ENCODE assay signal across 9 mouse cellular contexts in genomic region chrX:163669886-163670285, GRCm38 (mm10).
DNase-seq lines count a peak whose midpoint lies in the region; ATAC-seq and TF ChIP-seq lines count a peak whose summit lies in the region.
"Had no signal": no experiment of that assay in that cellular context is flagged by ENCODE, and none has a peak within 500 bp of the region (broad histone marks: within the 10 kb centered on the region; RNA-seq: fewer than 3 reads in every experiment).

No protein-coding gene starts in this region.

- intact Hi-C loops in left cerebral cortex, adult 2 months (cut with DNase I): loop anchor here (10.0 kb wide), 1 partner anchor 725 kb away; no protein-coding TSS in a partner anchor

- no peak overlapping the region for H3K9ac ChIP-seq in hindbrain, embryonic 14.5 days
- H3K9ac ChIP-seq in hindbrain, embryonic 12.5 days: no peak overlapping the region
- no peak overlapping the region for H3K9ac ChIP-seq in ES-E14 (ENCODE audit: insufficient read depth, low read depth, low read length, poor library complexity, severe bottlenecking)
- H3K9ac ChIP-seq: liver, embryonic 15.5 days had no signal

- H3K4me1 ChIP-seq in hindbrain, embryonic 14.5 days (replicated peaks; ENCODE audit: control insufficient read depth, insufficient read depth, low read length): no peaks in the 10 kb centered on the region
- H3K4me1 ChIP-seq in hindbrain, embryonic 12.5 days: no peaks in the 10 kb centered on the region
- H3K4me1 ChIP-seq in ES-E14 (ENCODE audit: control insufficient read depth in 2 of 2, insufficient read depth in 2 of 2, low read length in 2 of 2, poor library complexity in 1 of 2): no peaks in the 10 kb centered on the region
- H3K4me1 ChIP-seq in bone marrow, adult 2 months (ENCODE audit: control insufficient read depth, insufficient read depth, low read length): no peaks in the 10 kb centered on the region
- H3K4me1 ChIP-seq: liver, embryonic 15.5 days had no signal

- peak; percentile 48; the same call in 1 of the 2 replicates for TF ChIP-seq CTCF in bone marrow, adult 2 months (IDR thresholded peaks at IDR 0.05; ENCODE audit: control insufficient read depth, insufficient read depth, low read length)
- TF ChIP-seq CTCF in left cerebral cortex, adult 2 months (IDR thresholded peaks at IDR 0.05): peak; percentile 60

- in situ Hi-C loops in ES-E14 (cut with MboI; ENCODE audit: low sequenced_read_pairs in 2 of 2, unreplicated experiment in 2 of 2): no loop called here

- ATAC-seq in hindbrain, embryonic 14.5 days (ENCODE audit: low FRiP score): no peak
- no peak for ATAC-seq in hindbrain, embryonic 12.5 days (ENCODE audit: low FRiP score)

- no peak overlapping the region for H3K4me3 ChIP-seq in hindbrain, embryonic 14.5 days (replicated peaks; ENCODE audit: low read length)
- H3K4me3 ChIP-seq in hindbrain, embryonic 12.5 days: no peak overlapping the region
- no peak overlapping the region for H3K4me3 ChIP-seq in ES-E14 (ENCODE audit: insufficient read depth in 1 of 2, low read depth in 1 of 2, low read length in 2 of 2, poor library complexity in 1 of 2, severe bottlenecking in 1 of 2)
- H3K4me3 ChIP-seq in bone marrow, adult 2 months (replicated peaks; ENCODE audit: control insufficient read depth, low read depth, low read length): no peak overlapping the region
- H3K4me3 ChIP-seq in left cerebral cortex, adult 2 months: no peak overlapping the region
- H3K4me3 ChIP-seq: liver, embryonic 15.5 days had no signal

- peak; percentile 32 for DNase-seq in hindbrain, embryonic 14.5 days (ENCODE audit: low spot score)
- peak; percentile 13 for DNase-seq in ES-E14 (ENCODE audit: low read depth, low spot score)
- DNase-seq in frontal cortex, postnatal 36 days (ENCODE audit: low spot score in 2 of 2): peak; percentile 13 to 17
- peak; percentile 9 to 28 for DNase-seq in left cerebral cortex, adult 2 months (ENCODE audit: extremely low spot score in 1 of 2, low spot score in 2 of 2)
- peak; percentile 3 for DNase-seq in retina, postnatal 7 days (ENCODE audit: low read depth, low spot score)
- peak; percentile 67 for DNase-seq in thymus, postnatal 4 days

- H3K9me3 ChIP-seq in hindbrain, embryonic 14.5 days (ENCODE audit: control insufficient read depth, low read length): no peaks in the 10 kb centered on the region
- no peaks in the 10 kb centered on the region for H3K9me3 ChIP-seq in hindbrain, embryonic 12.5 days (replicated peaks)
- no peaks in the 10 kb centered on the region for H3K9me3 ChIP-seq in ES-E14 (ENCODE audit: control insufficient read depth, insufficient read depth, low read depth, low read length)
- H3K9me3 ChIP-seq: liver, embryonic 15.5 days had no signal

- peaks cover 3% of the 10 kb centered on the region; the same call in 1 of the 2 replicates for H3K27me3 ChIP-seq in hindbrain, embryonic 14.5 days (ENCODE audit: control insufficient read depth, insufficient read depth, low read length)
- peaks cover 3% of the 10 kb centered on the region for H3K27me3 ChIP-seq in hindbrain, embryonic 12.5 days
- H3K27me3 ChIP-seq: liver, embryonic 15.5 days had no signal

- H3K4me2 ChIP-seq in hindbrain, embryonic 14.5 days (replicated peaks): no peak overlapping the region
- no peak overlapping the region for H3K4me2 ChIP-seq in hindbrain, embryonic 12.5 days (replicated peaks)
- H3K4me2 ChIP-seq: liver, embryonic 15.5 days had no signal

- H3K36me3 ChIP-seq in hindbrain, embryonic 14.5 days (replicated peaks; ENCODE audit: control insufficient read depth, insufficient read depth): no peaks in the 10 kb centered on the region
- no peaks in the 10 kb centered on the region for H3K36me3 ChIP-seq in hindbrain, embryonic 12.5 days
- no peaks in the 10 kb centered on the region for H3K36me3 ChIP-seq in ES-E14 (ENCODE audit: control insufficient read depth, insufficient read depth, low read length, poor library complexity, severe bottlenecking)
- H3K36me3 ChIP-seq: liver, embryonic 15.5 days had no signal

- WGBS in hindbrain, embryonic 14.5 days: 57% methylated on average over 1 of the region's 1 CpGs
- WGBS in hindbrain, embryonic 12.5 days: 15% methylated on average over 1 of the region's 1 CpGs
- WGBS in bone marrow, adult 2 months: 39% methylated on average over 1 of the region's 1 CpGs

- no peak for TF ChIP-seq POLR2A in bone marrow, adult 2 months (IDR thresholded peaks at IDR 0.05; ENCODE audit: borderline replicate concordance, control insufficient read depth, low read depth, low read length)

- no peak overlapping the region for H3K27ac ChIP-seq in hindbrain, embryonic 14.5 days
- no peak overlapping the region for H3K27ac ChIP-seq in hindbrain, embryonic 12.5 days
- H3K27ac ChIP-seq in ES-E14 (ENCODE audit: insufficient read depth, low read depth, low read length, poor library complexity, severe bottlenecking): no peak overlapping the region
- H3K27ac ChIP-seq in bone marrow, adult 2 months (ENCODE audit: control insufficient read depth, insufficient read depth, low read depth, low read length, poor library complexity): no peak overlapping the region
- no peak overlapping the region for H3K27ac ChIP-seq in left cerebral cortex, adult 2 months
- H3K27ac ChIP-seq: liver, embryonic 15.5 days had no signal

TF ChIP-seq in ES-E14, 5 proteins besides CTCF, POLR2A, EP300 and RAD21:
- TF ChIP-seq ZC3H11A (IDR thresholded peaks at IDR 0.05; ENCODE audit: borderline replicate concordance, low read depth, low read length) (peak; percentile 47; the same call in 1 of the 2 replicates), ZNF384 (IDR thresholded peaks at IDR 0.05; ENCODE audit: low read depth, low read length) (no peak), MAFK (IDR thresholded peaks at IDR 0.05; ENCODE audit: insufficient read depth, low read depth, low read length) (no peak)

Comparison
In these comparisons a context has a peak if more than half of its experiments do, and no peak if none do; other contexts are left out.
1. DNase-seq: peak in every context shown above with its lines; median percentile 67 in thymus, postnatal 4 days; 32 in hindbrain, embryonic 14.5 days; 18 in left cerebral cortex, adult 2 months; 15 in frontal cortex, postnatal 36 days; 13 in ES-E14; 3 in retina, postnatal 7 days.